Mouse (Mus musculus): ENCODE measurements around the gene Xpo6. TPM values are rescaled to one million over a fixed set of nuclear protein-coding genes. Genes with fewer than 3 reads are reported as not detected.

Xpo6 gene
- polyA plus RNA-seq, 1 experiment from 2014 or later = 51.2 TPM

GRCm38 (mm10) chr7:126158238-126158637 is 42.1 kb downstream of the Xpo6 start:
- no peak overlapping the region for H3K9ac ChIP-seq (replicated peaks)
- 93% methylated on average over 3 of the region's 3 CpGs for WGBS
- no peak overlapping the region for H3K4me2 ChIP-seq
- H3K27me3 ChIP-seq (replicated peaks) = no peaks in the 10 kb centered on the region
- H3K4me1 ChIP-seq = no peaks in the 10 kb centered on the region
- no peak overlapping the region for H3K27ac ChIP-seq (replicated peaks)
- peaks cover 47% of the 10 kb centered on the region for H3K36me3 ChIP-seq
- H3K9me3 ChIP-seq (replicated peaks) = no peaks in the 10 kb centered on the region
- ATAC-seq (ENCODE audit: low FRiP score) = no peak
- no peak overlapping the region for H3K4me3 ChIP-seq (replicated peaks)

- no peaks in the 10 kb centered on the region for H3K27me3 ChIP-seq (replicated peaks)
- no peak overlapping the region for H3K27ac ChIP-seq (replicated peaks)
- no peaks in the 10 kb centered on the region for H3K9me3 ChIP-seq (replicated peaks)
- no peak overlapping the region for H3K4me2 ChIP-seq
- H3K4me3 ChIP-seq (replicated peaks) = no peak overlapping the region
- 88% methylated on average over 1 of the region's 1 CpGs for WGBS
- no peak for ATAC-seq (ENCODE audit: low FRiP score)
- peaks cover 62% of the 10 kb centered on the region for H3K36me3 ChIP-seq
- no peaks in the 10 kb centered on the region for H3K4me1 ChIP-seq
- H3K9ac ChIP-seq (replicated peaks) = no peak overlapping the region
Observed at GRCm38 (mm10) chr7:126155746-126156145, 44.6 kb downstream of the Xpo6 start.

GRCm38 (mm10) chr7:126154731-126155130 is 45.6 kb downstream of the Xpo6 start:
- no peak for ATAC-seq (ENCODE audit: low FRiP score)
- peaks cover 60% of the 10 kb centered on the region for H3K36me3 ChIP-seq
- no peaks in the 10 kb centered on the region for H3K4me1 ChIP-seq
- no peak overlapping the region for H3K4me2 ChIP-seq
- no peaks in the 10 kb centered on the region for H3K27me3 ChIP-seq (replicated peaks)
- H3K27ac ChIP-seq (replicated peaks) = no peak overlapping the region
- 89% methylated on average over 5 of the region's 5 CpGs for WGBS
- H3K9ac ChIP-seq (replicated peaks) = no peak overlapping the region
- no peak overlapping the region for H3K4me3 ChIP-seq (replicated peaks)
- H3K9me3 ChIP-seq (replicated peaks) = no peaks in the 10 kb centered on the region

- Histone ChIP-seq H3K4me1 (no peaks in the 10 kb centered on the region), H3K27me3 (replicated peaks) (no peaks in the 10 kb centered on the region), H3K9ac (replicated peaks) (no peak overlapping the region), H3K36me3 (peaks cover 65% of the 10 kb centered on the region), H3K4me2 (no peak overlapping the region), H3K27ac (replicated peaks) (no peak overlapping the region), H3K9me3 (replicated peaks) (no peaks in the 10 kb centered on the region), H3K4me3 (replicated peaks) (no peak overlapping the region)
- ATAC-seq (ENCODE audit: low FRiP score) = no peak
- WGBS = 95% methylated on average over 4 of the region's 4 CpGs
Observed at GRCm38 (mm10) chr7:126152324-126152723, 48.0 kb downstream of the Xpo6 start.

- no peak for ATAC-seq (ENCODE audit: low FRiP score)
- no peak overlapping the region for H3K4me3 ChIP-seq (replicated peaks)
- H3K9me3 ChIP-seq (replicated peaks) = no peaks in the 10 kb centered on the region
- H3K4me1 ChIP-seq = no peaks in the 10 kb centered on the region
- H3K27ac ChIP-seq (replicated peaks) = no peak overlapping the region
- 63% methylated on average over 1 of the region's 1 CpGs for WGBS
- peaks cover 63% of the 10 kb centered on the region for H3K36me3 ChIP-seq
- H3K27me3 ChIP-seq (replicated peaks) = no peaks in the 10 kb centered on the region
- H3K4me2 ChIP-seq = no peak overlapping the region
- no peak overlapping the region for H3K9ac ChIP-seq (replicated peaks)
Observed at GRCm38 (mm10) chr7:126146156-126146555, 54.1 kb downstream of the Xpo6 start.

GRCm38 (mm10) chr7:126144364-126144763 is 55.9 kb downstream of the Xpo6 start:
- Histone ChIP-seq H3K9me3 (replicated peaks) (no peaks in the 10 kb centered on the region), H3K4me3 (replicated peaks) (no peak overlapping the region), H3K36me3 (peaks cover 70% of the 10 kb centered on the region), H3K27ac (replicated peaks) (no peak overlapping the region), H3K4me2 (no peak overlapping the region), H3K4me1 (no peaks in the 10 kb centered on the region), H3K9ac (replicated peaks) (no peak overlapping the region), H3K27me3 (replicated peaks) (no peaks in the 10 kb centered on the region)
- 87% methylated on average over 2 of the region's 2 CpGs for WGBS
- ATAC-seq (ENCODE audit: low FRiP score) = no peak

GRCm38 (mm10) chr7:126137850-126138249 is 62.5 kb downstream of the Xpo6 start:
- H3K27ac ChIP-seq (replicated peaks) = no peak overlapping the region
- 95% methylated on average over 5 of the region's 5 CpGs for WGBS
- no peaks in the 10 kb centered on the region for H3K27me3 ChIP-seq (replicated peaks)
- H3K9ac ChIP-seq (replicated peaks) = no peak overlapping the region
- H3K4me1 ChIP-seq = no peaks in the 10 kb centered on the region
- H3K36me3 ChIP-seq = peaks cover 54% of the 10 kb centered on the region
- H3K4me3 ChIP-seq (replicated peaks) = no peak overlapping the region
- no peak overlapping the region for H3K4me2 ChIP-seq
- ATAC-seq (ENCODE audit: low FRiP score) = no peak
- H3K9me3 ChIP-seq (replicated peaks) = no peaks in the 10 kb centered on the region

- peaks cover 48% of the 10 kb centered on the region for H3K36me3 ChIP-seq
- no peak for ATAC-seq (ENCODE audit: low FRiP score)
- no peak overlapping the region for H3K27ac ChIP-seq (replicated peaks)
- H3K9ac ChIP-seq (replicated peaks) = no peak overlapping the region
- no peaks in the 10 kb centered on the region for H3K9me3 ChIP-seq (replicated peaks)
- H3K4me1 ChIP-seq = 0 out of 2 replicates have a peak, but pooled peaks cover 4% of the 10 kb centered on the region
- H3K4me3 ChIP-seq (replicated peaks) = no peak overlapping the region
- H3K4me2 ChIP-seq = no peak overlapping the region
- no peaks in the 10 kb centered on the region for H3K27me3 ChIP-seq (replicated peaks)
- WGBS = 94% methylated on average over 2 of the region's 2 CpGs
Observed at GRCm38 (mm10) chr7:126135391-126135790, 64.9 kb downstream of the Xpo6 start.

- 0 out of 2 replicates have a peak, but pooled peaks cover 4% of the 10 kb centered on the region for H3K4me1 ChIP-seq
- H3K4me2 ChIP-seq = no peak overlapping the region
- no peak for ATAC-seq (ENCODE audit: low FRiP score)
- H3K36me3 ChIP-seq = peaks cover 48% of the 10 kb centered on the region
- no peak overlapping the region for H3K27ac ChIP-seq (replicated peaks)
- 88% methylated on average over 4 of the region's 4 CpGs for WGBS
- H3K27me3 ChIP-seq (replicated peaks) = no peaks in the 10 kb centered on the region
- no peak overlapping the region for H3K9ac ChIP-seq (replicated peaks)
- no peaks in the 10 kb centered on the region for H3K9me3 ChIP-seq (replicated peaks)
- H3K4me3 ChIP-seq (replicated peaks) = no peak overlapping the region
Observed at GRCm38 (mm10) chr7:126134634-126135321, 65.5 kb downstream of the Xpo6 start.

GRCm38 (mm10) chr7:126127673-126128072 is 72.6 kb downstream of the Xpo6 start:
- no peak for ATAC-seq (ENCODE audit: low FRiP score)
- H3K4me3 ChIP-seq (replicated peaks) = no peak overlapping the region
- WGBS = 34% methylated on average over 2 of the region's 2 CpGs
- peaks cover 62% of the 10 kb centered on the region for H3K36me3 ChIP-seq
- H3K9ac ChIP-seq (replicated peaks) = no peak overlapping the region
- no peak overlapping the region for H3K27ac ChIP-seq (replicated peaks)
- H3K4me1 ChIP-seq = 0 out of 2 replicates have a peak, but pooled peaks cover 4% of the 10 kb centered on the region
- H3K9me3 ChIP-seq (replicated peaks) = no peaks in the 10 kb centered on the region
- no peak overlapping the region for H3K4me2 ChIP-seq
- no peaks in the 10 kb centered on the region for H3K27me3 ChIP-seq (replicated peaks)

GRCm38 (mm10) chr7:126126502-126126901 is 73.8 kb downstream of the Xpo6 start:
- 74% methylated on average over 3 of the region's 3 CpGs for WGBS

GRCm38 (mm10) chr7:126121533-126121932 is 78.8 kb downstream of the Xpo6 start:
- Histone ChIP-seq H3K4me2 (no peak overlapping the region), H3K27ac (replicated peaks) (no peak overlapping the region), H3K36me3 (peaks cover 66% of the 10 kb centered on the region), H3K27me3 (replicated peaks) (no peaks in the 10 kb centered on the region), H3K4me1 (no peaks in the 10 kb centered on the region), H3K9me3 (replicated peaks) (no peaks in the 10 kb centered on the region), H3K4me3 (replicated peaks) (no peak overlapping the region), H3K9ac (replicated peaks) (no peak overlapping the region)
- no peak for ATAC-seq (ENCODE audit: low FRiP score)
- WGBS = 90% methylated on average over 4 of the region's 4 CpGs

More at GRCm38 (mm10) chr7:126126502-126126901, 73.8 kb downstream of the Xpo6 start:
- Histone ChIP-seq H3K4me2 (no peak overlapping the region), H3K9me3 (replicated peaks) (no peaks in the 10 kb centered on the region), H3K36me3 (peaks cover 73% of the 10 kb centered on the region), H3K9ac (replicated peaks) (no peak overlapping the region), H3K27ac (replicated peaks) (no peak overlapping the region), H3K4me1 (no peaks in the 10 kb centered on the region), H3K4me3 (replicated peaks) (no peak overlapping the region), H3K27me3 (replicated peaks) (no peaks in the 10 kb centered on the region)
- no peak for ATAC-seq (ENCODE audit: low FRiP score)

Data from neural tube, embryonic 15.5 days (tissue).